Mouse (Mus musculus) left cerebral cortex, postnatal 14 days (tissue): Measurements from ENCODE around the gene Swsap1. TPM values are rescaled to one million over a fixed set of nuclear protein-coding genes. Genes with fewer than 3 reads are reported as not detected.

Experiments used
- DNase-seq, 2 experiments: peaks; one replicate each; pipeline ENCODE4 v3.0.0; 2021 to 2022; ENCODE audit warnings: low spot score in 2 of 2, mixed read lengths in 1 of 2
- intact Hi-C: fragments of 180-260 bp; cut with DNase I; formaldehyde crosslinking; loops from one replicate; pipeline ENCODE4 v1.15.1; 2025
- total RNA-seq, 2 experiments: library from RNA; stranded (reverse); gene quantifications; 2 replicates each; pipeline ENCODE4 v1.2.3; 2021

Gene Swsap1
- total RNA-seq, 2 experiments from 2014 or later: 14.4 to 15.0 TPM

DNA sequence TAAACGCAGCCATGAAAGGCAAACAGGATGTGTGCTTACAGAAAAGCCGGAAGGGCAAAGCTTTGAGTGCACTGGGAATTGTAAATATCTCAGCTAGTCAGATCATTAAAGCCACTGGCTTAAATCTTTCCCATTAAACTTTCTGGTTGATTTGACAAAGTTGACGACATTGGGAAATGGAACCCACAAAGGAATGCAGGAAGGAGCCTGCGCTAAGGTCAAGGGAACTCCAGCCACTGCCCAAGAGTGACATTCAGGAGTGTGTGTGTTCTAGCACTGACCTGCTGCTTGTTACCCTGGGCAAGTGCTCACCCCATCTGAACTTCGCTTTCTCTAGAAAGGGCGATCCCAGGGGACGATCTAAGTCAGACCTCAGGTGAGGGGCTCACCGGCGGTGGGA, 4.6 kb downstream of the Swsap1 start:
- no peak for DNase-seq
- intact Hi-C loops: loop anchor here (5.0 kb wide), 1 partner anchor 42 kb away; the partner anchor contains the start of genes Ccdc151 and Prkcsh

DNA sequence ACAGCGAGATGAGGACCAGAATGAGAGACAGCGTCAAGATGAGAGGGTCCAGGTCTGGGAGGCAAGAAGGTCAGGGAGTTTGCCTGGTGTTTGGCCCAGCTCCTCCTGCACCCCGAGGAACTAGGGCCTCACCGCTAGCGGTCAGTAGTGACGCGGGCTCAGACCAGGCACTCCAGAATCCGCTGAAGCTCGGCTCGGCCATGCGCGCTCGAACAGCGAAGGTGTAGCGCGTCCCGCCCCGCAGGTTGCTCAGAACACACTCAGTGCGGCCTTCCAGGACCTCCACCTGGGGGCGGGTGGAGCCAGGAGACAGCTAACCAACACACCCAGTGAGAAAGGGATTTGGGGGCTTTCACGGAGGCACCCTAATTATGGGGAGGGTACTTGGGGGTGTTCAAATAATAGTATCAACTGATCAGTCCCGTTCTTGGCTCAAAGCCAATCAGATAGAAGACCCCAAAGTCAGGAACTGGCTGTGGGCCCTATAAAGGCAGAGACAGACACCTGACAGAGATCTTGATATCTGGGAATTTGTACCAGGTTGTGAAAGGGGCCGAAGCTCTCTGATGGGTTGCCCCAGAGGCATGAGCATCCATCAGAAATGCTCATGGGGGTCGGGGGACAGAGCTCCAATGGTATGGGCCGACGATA, 5.1 kb downstream of the Swsap1 start:
- DNase-seq: no peak
- intact Hi-C loops: loop anchor here (5.0 kb wide), 1 partner anchor 42 kb away; the partner anchor contains the start of genes Ccdc151 and Prkcsh

DNA sequence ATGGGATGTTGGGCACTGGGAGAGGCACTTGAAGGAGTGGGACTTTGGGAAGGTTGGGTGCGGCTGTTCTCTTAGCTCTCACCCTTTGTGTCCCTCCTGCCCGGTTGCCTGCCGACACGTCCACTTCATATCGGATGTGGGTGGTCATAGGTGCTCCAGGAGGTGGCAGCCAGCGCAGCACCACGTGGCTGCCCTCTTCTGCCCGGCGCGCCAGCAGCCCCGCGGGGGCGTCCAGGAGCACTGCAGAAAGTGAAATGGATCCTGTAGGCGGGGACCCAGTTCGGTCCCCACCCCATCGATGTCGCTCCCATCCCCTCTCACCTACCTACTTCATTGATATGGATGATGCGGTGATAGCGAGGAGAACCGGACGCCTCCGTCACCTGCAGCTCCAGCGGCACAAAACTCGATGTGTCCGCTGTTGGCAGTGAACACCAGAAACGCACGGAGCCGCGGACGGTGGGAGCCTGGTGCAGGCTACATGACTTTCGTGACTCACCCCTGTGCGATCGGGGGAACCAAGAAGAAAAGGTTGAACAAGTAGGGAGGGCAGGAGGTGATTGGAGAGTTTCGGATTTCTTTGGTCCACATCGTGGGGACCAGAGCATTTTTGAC, 5.9 kb downstream of the Swsap1 start:
- no peak for DNase-seq
- intact Hi-C loops: loop anchor here (5.0 kb wide), 1 partner anchor 41 kb away; the partner anchor contains the start of genes Ccdc151 and Prkcsh

DNA sequence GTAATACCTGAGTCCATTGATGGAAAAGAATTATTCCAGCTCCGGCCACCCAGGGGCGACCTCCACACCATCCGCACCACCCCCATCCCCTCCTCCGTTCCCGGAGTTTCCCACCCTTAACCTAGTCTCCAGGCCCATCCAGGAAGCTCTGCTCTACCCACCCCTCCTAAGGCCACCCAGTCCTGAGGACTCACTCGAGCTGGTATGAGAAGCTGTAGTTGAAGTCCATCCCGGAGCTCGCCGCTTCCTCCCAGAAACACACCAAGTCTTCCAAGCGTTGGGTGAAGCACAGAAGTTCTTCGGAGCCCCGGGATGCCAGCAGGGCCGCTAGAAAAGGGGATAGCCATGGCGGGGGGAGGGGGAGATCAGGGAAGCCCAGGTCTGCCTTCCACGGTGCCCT, 6.5 kb downstream of the Swsap1 start:
- intact Hi-C loops: loop anchor here (5.0 kb wide), 1 partner anchor 40 kb away; the partner anchor contains the start of genes Ccdc151 and Prkcsh
- no peak for DNase-seq

DNA sequence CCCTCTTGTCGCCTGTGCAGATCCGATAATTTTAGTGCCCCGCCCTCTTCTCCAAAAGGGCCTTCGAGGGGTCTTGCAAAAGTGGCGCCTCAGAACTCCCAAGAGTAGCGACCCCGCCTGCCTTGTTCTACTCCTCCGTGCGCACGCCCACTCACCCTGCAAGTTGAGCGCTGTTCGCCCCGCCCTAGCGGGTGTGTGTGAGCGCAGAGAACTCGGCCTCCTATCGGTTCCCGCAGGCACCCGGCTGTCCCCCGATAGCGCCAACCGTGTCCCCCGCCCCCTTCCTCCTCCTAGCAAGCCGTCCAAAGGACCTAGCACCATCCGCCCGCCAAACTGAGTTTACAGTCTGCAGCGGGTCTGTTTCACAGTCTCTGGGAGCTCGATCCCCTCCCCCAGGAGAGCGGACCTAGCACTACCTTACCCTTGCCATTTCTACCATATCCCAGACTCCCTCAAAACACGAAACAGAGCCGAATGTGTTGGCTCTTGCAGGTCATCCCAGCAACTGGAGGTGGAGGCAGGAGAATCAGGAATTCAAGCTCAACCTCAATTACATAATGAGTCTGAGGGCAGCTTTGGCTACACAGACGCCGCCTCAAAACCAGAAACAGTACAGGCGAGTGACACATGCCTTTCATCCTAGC, 7.0 kb downstream of the Swsap1 start:
- peak; percentile 76 for DNase-seq

DNA sequence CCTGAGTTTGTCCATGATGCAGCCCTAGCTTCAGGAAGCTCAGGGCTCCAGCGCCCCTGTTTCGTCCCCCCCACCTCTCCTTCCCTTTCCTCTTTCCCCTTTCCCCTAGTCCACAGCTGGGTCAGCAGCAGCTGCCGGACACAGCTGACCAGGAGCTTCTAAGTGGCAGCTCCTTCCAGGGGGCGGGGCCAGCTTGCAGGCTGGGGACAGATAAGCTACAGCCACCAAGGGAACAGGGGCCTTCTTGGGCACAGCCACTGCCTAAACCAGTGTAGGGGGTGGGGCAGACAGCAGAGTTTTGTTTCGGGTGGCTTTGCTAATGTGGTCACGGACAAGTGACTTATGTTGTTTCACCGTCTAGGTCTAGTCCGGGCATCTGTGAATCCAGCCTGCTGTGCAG, 7.9 kb downstream of the Swsap1 start, which contains the start of gene Epor:
Epor (minus strand) TSS at position 90 of the 400 bp plus-strand sequence.
- intact Hi-C loops: loop anchor here (5.0 kb wide), 1 partner anchor 39 kb away; the partner anchor contains the start of genes Ccdc151 and Prkcsh
- no peak for DNase-seq

More for the DNA sequence above, 7.0 kb downstream of the Swsap1 start:
- intact Hi-C loops: loop anchor here (5.0 kb wide), 1 partner anchor 40 kb away; the partner anchor contains the start of genes Ccdc151 and Prkcsh

DNA sequence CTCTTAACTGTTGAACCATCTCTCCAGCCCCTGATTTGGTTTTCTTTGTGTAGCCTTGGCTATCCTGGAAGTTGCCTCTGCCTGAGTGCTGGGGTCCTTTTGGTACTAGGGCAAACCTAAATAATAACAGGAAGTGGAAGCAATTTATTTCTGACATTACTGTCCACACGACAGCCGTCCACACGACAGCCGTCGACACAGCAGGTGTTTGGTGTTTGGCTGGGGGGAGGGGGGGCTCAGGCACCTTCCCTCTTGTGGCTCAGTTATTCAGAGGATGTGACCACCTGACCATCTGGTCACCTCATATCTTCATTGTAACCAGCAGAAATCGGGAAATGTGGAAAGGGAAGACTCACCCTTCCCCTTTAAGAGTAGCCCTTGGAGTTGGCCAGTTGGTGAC, 13.3 kb downstream of the Swsap1 start:
- intact Hi-C loops: no loop called here
- no peak for DNase-seq

DNA sequence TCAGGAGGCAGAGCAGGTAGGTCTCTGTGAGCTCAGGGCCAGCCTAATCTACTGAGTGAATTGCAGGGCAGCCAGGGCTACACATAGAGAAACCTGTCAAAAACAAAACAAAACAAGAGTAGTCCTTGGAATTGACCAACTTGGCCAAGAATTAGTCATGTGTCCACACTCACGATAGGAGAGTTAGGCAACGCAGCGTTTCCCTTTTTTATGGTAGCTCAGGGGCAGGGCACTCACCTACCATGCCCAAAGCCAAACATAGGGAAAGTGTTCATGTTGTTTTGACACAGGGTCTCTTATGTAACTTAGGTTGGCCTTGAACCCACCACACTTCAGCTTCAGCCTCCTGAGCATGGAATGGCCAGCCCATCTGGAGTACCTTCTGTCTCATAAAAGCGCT, 13.7 kb downstream of the Swsap1 start:
- intact Hi-C loops: no loop called here
- DNase-seq: no peak

DNA sequence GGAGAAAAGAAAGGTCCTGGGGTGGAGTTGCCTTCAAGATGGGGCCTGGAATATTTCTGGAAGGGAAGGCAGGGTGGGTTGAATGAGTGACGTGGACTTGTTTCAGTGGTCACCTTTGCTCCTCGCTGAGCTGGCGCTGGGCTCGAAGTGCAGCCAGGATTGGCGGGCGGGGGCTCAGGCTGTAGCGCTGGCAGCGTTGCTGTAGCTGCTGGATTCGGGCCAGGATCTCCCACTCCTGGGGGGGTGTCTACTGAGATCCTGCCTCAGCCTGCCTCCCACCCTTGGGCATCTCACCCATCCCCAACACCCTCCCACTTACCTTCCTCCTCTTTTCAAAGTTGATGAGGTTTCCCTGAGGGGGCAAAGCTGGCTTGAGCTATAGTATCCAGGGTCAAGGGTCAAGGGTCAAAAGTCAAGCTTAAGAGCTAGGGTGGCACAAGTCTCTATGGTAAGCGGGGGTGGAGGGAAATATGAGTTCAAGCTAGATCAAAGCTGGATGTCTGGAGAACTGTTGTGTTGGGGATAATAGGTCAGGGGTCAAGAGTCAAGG, 21.1 kb downstream of the Swsap1 start:
- intact Hi-C loops: no loop called here
- no peak for DNase-seq

DNA sequence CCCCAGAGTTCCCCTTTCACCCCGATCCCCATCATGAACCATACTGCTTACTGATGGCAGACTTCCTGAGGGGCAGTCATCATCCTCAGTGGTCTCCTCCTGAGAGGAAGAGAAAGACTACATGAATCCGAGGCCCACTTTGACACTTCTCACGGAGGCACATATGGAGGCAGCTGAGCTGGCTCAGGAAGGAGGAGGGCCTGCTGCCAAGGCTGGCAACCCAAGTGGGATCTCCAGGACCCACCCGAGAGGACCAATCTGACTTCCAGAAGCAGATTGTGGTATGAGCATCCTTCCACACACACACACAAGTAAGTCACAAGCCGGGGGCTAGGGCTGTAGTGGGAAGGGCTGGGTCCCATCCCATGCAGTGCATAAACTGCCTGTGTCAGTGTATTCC, 21.8 kb downstream of the Swsap1 start:
- no peak for DNase-seq
- intact Hi-C loops: no loop called here

DNA sequence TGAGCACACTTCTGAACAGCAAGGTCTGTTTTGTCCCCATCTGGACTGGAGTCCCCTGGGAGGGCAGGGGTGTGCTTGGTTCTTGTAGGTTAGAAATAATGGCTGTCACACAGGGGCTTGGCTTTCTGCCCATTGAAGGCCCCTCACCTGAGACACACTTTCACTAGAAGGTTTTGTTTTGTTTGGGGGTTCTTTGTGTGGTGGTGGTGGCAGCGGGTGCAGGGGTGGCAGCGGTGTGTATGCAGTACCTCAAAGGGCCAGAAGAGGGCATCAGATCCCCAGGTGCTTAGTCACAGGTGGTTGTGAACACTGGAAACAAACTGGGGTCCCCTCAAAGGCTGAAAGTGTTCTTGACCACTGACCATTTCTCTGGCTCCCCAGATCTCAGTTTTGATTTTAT, 22.4 kb downstream of the Swsap1 start:
- intact Hi-C loops: no loop called here
- DNase-seq: no peak

DNA sequence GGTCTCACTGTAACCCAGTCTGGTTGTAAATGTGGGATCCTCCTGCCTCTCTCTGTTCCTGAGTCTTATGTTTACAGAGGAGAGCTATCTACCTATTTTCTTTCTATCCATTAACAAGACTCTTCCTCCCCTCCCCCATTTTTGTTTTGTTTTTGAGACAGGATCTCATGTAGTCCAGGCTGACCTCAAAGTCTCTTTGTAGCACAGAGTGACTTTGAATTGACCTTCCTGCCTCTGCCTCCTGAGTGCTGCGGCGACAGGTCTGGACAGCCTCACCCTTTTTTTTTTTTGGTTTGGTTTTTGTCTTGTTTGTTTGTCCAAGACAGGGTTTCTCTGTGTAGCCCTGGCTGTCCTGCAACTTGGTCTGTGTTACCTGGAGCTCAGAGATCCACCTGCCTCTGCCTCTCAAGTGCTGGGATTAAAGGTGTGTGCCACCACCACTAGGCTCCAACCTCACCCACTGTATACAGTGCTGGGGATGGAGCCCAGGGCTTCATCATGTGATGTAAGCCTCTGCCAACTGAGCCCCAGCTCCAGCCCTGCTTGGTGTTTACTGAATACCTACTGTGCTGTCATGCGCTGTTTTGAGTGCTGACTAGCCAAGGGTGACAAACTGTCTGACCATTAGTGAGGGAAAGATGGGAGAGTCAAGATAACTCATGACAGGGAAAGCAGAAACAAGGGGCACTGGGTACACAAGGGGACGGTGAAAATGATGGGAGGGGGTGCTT, 23.0 kb downstream of the Swsap1 start:
- intact Hi-C loops: no loop called here
- no peak for DNase-seq

DNA sequence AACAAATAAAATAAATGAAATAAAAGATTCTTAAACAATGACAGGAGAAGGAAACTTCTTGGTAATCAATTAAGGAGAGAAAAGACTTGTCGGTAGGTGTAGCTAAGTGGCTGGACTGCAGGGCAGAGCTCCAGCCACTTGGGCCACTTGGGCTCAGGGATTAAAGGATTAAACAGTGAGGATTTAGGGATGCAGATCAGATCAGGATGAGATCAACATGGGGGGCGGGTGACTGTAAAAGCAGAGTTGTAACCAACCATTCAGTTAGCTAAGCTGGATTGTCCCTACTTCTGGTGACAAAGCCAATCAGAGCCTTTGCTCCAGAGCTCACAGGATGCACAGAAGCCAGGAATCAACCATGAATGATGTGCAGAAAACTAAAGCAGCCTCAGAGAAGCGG, 28.4 kb downstream of the Swsap1 start:
- DNase-seq: no peak
- intact Hi-C loops: loop anchor here (10.0 kb wide), 1 partner anchor 161 kb away; no protein-coding TSS in a partner anchor

DNA sequence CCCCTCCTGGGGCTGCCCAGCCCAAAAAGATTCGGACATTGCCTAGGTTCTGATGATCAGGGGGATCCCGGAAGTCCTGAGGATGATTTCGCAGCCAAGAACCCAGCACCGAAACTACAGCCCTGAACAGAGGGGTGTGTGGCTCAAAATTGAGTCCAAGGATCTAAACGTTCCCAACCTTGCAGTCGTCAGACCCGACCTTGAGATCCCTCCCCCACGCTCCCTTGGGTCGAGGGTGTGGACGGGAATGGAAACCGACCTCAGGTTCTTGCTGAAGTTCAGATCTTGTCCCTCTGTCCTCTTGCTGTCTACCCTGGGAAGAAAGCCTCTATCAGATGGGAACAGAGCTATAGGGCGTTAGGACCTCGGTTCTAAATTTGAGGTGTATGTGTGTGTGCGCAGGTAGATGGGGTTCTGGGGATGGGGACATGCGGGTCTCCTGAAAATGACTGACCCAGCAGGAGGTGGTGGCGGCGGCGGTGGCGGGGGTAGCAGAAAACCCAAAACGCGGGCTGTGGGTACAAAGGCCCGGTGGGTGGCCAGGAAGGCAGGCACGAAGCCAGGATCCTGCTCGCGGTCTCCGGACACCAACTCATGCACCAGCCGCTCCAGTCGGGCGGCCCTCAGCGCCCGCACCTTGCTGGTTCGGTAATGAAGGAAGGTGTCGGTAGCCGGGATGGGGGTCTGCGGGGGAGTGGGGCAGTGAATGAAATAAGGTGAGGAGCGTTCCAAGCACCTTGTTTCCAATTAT, 32.2 kb downstream of the Swsap1 start:
- intact Hi-C loops: loop anchor here (10.0 kb wide), 1 partner anchor 157 kb away; no protein-coding TSS in a partner anchor
- no peak for DNase-seq

DNA sequence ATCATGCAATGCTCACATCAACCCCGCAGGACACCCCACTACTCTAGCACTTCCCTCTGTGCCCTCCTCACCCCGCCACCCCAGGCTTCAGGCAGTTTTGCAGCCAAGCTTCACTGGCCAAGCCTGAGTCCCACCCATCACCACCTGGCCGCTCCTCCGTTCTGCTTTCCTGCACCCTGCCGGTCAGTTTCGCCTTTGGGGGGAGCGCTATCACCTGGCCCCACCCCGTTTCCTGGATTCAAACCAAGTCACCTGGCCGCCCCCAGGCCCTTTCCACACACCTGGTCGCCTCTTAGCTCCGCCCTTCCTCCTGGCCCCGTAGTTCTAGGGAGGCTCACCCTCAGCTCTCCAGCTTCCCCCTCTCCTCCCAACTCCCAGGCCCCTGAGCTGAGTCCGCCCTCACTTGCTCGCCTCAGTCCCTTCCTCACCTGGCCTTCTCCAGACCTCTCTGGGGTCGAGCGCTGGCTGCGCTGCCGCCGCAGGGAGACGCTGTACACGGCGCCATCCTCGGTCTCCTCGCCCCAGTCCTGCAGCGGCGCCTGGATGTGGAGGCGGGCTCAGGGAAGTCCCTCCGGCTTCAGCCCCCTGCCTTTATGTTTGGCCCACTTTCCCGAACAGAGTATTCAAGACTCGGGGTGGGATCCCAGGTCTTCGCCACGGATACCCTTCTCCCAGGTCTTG, 33.0 kb downstream of the Swsap1 start:
- DNase-seq: no peak

DNA sequence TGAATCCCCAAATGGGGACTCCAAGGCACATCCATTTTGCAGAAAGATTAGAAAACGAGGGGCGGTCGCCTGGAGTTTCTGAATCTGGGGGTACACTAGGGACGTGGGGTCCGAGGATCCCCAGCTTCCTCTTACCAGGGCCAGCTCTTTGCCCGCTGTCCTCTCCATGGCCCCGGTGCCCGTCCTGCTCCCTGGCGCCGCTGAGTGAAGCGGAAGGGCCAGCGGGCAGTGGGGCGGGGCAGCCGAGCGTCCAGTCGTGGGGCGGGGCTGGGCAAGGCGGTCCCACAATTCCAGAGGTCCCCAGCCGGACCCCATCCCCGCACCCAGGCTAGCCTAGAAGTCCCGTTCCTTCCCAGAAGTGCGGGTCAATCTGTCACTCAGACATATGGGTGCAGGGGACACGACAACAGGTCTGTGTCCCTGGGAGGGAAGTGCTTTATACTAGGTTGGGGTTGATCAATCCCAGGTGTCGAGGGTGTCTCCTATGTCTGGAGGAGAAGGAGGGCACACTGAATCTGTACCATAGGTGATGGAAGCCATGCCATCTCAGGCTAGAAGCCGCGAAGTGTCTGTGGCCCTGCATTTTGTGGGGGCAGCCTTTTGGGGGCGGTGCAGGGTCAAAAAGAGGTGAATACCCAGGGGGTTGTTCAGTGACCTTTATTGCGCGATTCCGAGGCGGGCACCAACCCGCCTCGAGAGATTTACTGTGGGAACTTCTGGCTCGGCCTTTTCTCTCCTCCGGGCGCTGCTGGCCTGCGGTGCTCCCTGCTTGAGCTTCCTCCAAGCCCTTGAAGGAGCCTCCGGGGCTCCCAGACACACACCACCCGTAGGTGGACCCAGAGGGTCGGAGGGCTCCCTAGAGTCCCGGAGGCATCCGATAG, 33.9 kb downstream of the Swsap1 start, which contains the start of gene Rgl3:
Rgl3 (minus strand) TSS at position 217 of the 881 bp plus-strand sequence.
- intact Hi-C loops: loop anchor here (10.0 kb wide), 1 partner anchor 155 kb away; no protein-coding TSS in a partner anchor
- DNase-seq: no peak

More for the DNA sequence above, 33.0 kb downstream of the Swsap1 start:
- intact Hi-C loops: loop anchor here (10.0 kb wide), 1 partner anchor 156 kb away; no protein-coding TSS in a partner anchor

DNA sequence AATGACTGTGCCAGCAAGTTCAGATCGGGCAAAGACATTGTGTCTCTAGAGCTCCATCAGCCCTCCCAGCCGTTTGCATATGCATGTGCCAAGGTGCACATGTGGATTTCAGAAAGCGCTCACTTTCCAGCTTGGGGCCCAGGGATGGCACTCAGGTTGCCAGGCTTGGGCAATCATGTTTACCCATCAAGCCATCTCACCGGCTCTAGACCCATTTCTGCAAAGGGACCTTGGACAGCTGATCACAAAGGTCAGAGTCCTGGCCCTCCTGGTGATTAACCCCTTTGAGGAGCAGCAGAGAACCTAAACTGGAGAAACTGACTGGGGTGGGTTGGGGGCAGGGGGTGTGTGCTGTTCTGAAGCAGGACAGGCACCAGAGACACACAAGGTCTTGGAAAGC, 36.7 kb downstream of the Swsap1 start:
- intact Hi-C loops: no loop called here
- no peak for DNase-seq
